Mouse (Mus musculus) midbrain, embryonic 16.5 days (tissue): ENCODE measurements around the gene Golga1. TPM values are rescaled to one million over a fixed set of nuclear protein-coding genes. Genes with fewer than 3 reads are reported as not detected.
"Not testable (repeated sequence)": the region's sequence is repeated elsewhere in the genome, so short reads cannot be mapped to it uniquely, and the experiment has no call there.

ENCODE experiments used
- ATAC-seq: fragments of 200-750 bp; cut with Nextera tagmentation; 2 replicates; pipeline ENCODE4 v1.8.0; 2017; ENCODE audit warnings: moderate TSS enrichment
- H3K27ac ChIP-seq: fragments of 300-500 bp; sonication (generic); 2 replicates; pipeline ENCODE4 v1.5.1; 2014; ENCODE audit warnings: mild to moderate bottlenecking, low read length, mixed read lengths
- H3K27me3 ChIP-seq: fragments of 300-500 bp; sonication (generic); 2 replicates; pipeline ENCODE4 v1.6.1; 2014; ENCODE audit warnings: low read depth, low read length, mixed read lengths; ENCODE audit not compliant: control insufficient read depth, insufficient read depth
- H3K36me3 ChIP-seq: fragments of 300-500 bp; sonication (generic); 2 replicates; pipeline ENCODE4 v1.6.1; 2014; ENCODE audit warnings: mild to moderate bottlenecking, low read length, moderate library complexity, mixed read lengths; ENCODE audit not compliant: control insufficient read depth, insufficient read depth
- H3K4me1 ChIP-seq: fragments of 300-500 bp; sonication (generic); 2 replicates; pipeline ENCODE4 v1.6.1; 2014; ENCODE audit warnings: mild to moderate bottlenecking, low read length, mixed read lengths; ENCODE audit not compliant: control insufficient read depth, insufficient read depth
- H3K4me2 ChIP-seq: fragments of 300-500 bp; sonication (generic); 2 replicates; pipeline ENCODE4 v1.6.1; 2014; ENCODE audit warnings: mild to moderate bottlenecking, low read length, mixed read lengths
- H3K4me3 ChIP-seq: fragments of 300-500 bp; sonication (generic); 2 replicates; pipeline ENCODE4 v1.5.1; 2014; ENCODE audit warnings: low read depth, mild to moderate bottlenecking, low read length, moderate library complexity, mixed read lengths
- H3K9ac ChIP-seq: fragments of 300-500 bp; sonication (generic); 2 replicates; pipeline ENCODE4 v1.6.1; 2014; ENCODE audit warnings: low read depth, low read length, mixed read lengths
- H3K9me3 ChIP-seq: fragments of 300-500 bp; sonication (generic); replicated peaks from 2 replicates; pipeline ENCODE4 v1.6.1; 2014; ENCODE audit warnings: mild to moderate bottlenecking, low read length, mixed read lengths; ENCODE audit not compliant: control insufficient read depth, poor library complexity, severe bottlenecking
- WGBS: fragments of 180-500 bp; shearing (Covaris S2); extraction: QIAGEN DNeasy Blood & Tissue Kit; methylation state at CpG from one replicate; pipeline ENCODE4 v1.1.7; 2014; 5-methylcytosine and 5-hydroxymethylcytosine counted together
- polyA plus RNA-seq: library from polyadenylated mRNA; unstranded; fragments of >200 nt; fragmentation: Nextera tagmentation; extraction: Ambion mirVana; gene quantifications from 2 replicates; pipeline ENCODE4 v1.2.1, GENCODE M21; 2015

Gene Golga1
- polyA plus RNA-seq, 1 experiment from 2014 or later: 37.5 TPM

GRCm38 (mm10) chr2:39011264-39011663, 54.1 kb downstream of the Golga1 start:
- Histone ChIP-seq H3K27ac (no peak overlapping the region), H3K4me1 (peaks cover 26% of the 10 kb centered on the region), H3K4me2 (no peak overlapping the region), H3K36me3 (peaks cover 13% of the 10 kb centered on the region), H3K9ac (no peak overlapping the region), H3K27me3 (no peaks in the 10 kb centered on the region), H3K9me3 (no peaks in the 10 kb centered on the region), H3K4me3 (no peak overlapping the region)
- no peak for ATAC-seq

GRCm38 (mm10) chr2:39010144-39010543, 55.2 kb downstream of the Golga1 start:
- H3K9me3 ChIP-seq, H3K36me3 ChIP-seq, H3K27me3 ChIP-seq, ATAC-seq, H3K4me2 ChIP-seq, H3K27ac ChIP-seq, H3K9ac ChIP-seq, H3K4me3 ChIP-seq: not testable (repeated sequence)
- 98% methylated on average over 4 of the region's 5 CpGs for WGBS
- H3K4me1 ChIP-seq: peaks cover 32% of the 10 kb centered on the region

- Histone ChIP-seq H3K4me1 (peaks cover 36% of the 10 kb centered on the region), H3K36me3 (peaks cover 6% of the 10 kb centered on the region)
- 26% methylated on average over 3 of the region's 3 CpGs for WGBS
Observed at GRCm38 (mm10) chr2:39008954-39009365, 56.4 kb downstream of the Golga1 start.

DNA sequence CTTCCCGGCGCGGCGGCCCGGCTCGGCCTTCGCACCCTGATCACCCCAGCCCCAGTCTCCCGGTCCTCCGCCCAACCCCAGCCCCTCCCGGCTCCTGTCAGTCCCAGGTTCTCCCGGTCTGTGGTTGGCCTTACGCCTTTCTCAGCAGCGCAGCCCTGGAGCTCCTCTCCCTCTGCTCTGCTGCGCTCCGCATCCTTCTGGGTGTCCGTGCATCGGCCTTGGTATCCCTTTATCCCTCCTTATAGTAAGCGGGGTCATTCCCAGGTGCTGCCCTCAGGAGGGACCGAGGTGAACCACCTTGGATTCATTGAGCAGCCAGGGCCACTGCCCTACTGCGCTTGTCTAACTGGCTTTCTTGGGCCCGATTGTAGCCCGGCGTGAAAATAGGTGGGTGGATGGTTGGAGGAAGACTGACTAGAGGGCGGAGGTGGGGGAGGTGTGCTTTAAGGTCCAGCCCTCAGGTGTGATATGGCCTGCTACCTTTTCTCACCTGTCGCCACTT, 56.9 kb downstream of the Golga1 start:
- 0% methylated on average over 25 of the region's 25 CpGs for WGBS
- peak; percentile 54 for ATAC-seq
- peak overlapping the region; percentile 91 for H3K27ac ChIP-seq

More at GRCm38 (mm10) chr2:39008954-39009365, 56.4 kb downstream of the Golga1 start:
- Histone ChIP-seq H3K9ac (peak overlapping the region; percentile 86), H3K27ac (no peak overlapping the region; the same call in 1 of the 2 replicates), H3K27me3 (no peaks in the 10 kb centered on the region), H3K4me3 (peak overlapping the region; percentile 72), H3K9me3 (no peaks in the 10 kb centered on the region), H3K4me2 (peak overlapping the region; percentile 84)
- no peak for ATAC-seq

DNA sequence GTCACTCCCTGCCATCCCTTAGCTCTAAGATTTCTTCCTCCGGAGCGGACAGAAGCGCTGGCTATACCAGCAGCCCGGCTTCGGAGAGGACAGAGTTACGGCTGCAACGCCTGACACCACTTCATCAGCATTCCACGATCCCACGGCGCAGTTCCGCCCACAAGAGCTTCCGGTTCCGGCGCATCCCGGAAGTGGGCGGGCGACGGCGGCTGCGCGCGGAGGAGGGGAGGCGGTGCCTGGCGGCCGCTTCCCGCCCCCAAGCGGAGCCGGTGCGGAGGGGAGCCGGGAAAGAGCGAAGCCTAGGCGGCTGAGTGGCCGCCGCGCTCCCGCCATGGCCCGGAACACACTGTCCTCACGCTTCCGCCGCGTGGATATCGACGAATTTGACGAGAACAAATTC, 57.5 kb downstream of the Golga1 start:
- under 1% methylated on average over 39 of the region's 44 CpGs for WGBS
- H3K36me3 ChIP-seq: no peaks in the 10 kb centered on the region
- peak; percentile 89 for ATAC-seq
- H3K27ac ChIP-seq: peak overlapping the region; percentile 91
- peak overlapping the region; percentile 72 for H3K4me3 ChIP-seq
- H3K4me2 ChIP-seq: peak overlapping the region; percentile 84
- no peaks in the 10 kb centered on the region for H3K9me3 ChIP-seq
- H3K9ac ChIP-seq: peak overlapping the region; percentile 86
- no peaks in the 10 kb centered on the region for H3K27me3 ChIP-seq
- H3K4me1 ChIP-seq: peaks cover 47% of the 10 kb centered on the region

More for the DNA sequence above, 56.9 kb downstream of the Golga1 start:
- Histone ChIP-seq H3K4me2 (peak overlapping the region; percentile 84), H3K36me3 (peaks cover under 1% of the 10 kb centered on the region; the same call in 1 of the 2 replicates), H3K9me3 (no peaks in the 10 kb centered on the region), H3K9ac (peak overlapping the region; percentile 86), H3K4me1 (peaks cover 41% of the 10 kb centered on the region), H3K27me3 (no peaks in the 10 kb centered on the region), H3K4me3 (peak overlapping the region; percentile 72)

DNA sequence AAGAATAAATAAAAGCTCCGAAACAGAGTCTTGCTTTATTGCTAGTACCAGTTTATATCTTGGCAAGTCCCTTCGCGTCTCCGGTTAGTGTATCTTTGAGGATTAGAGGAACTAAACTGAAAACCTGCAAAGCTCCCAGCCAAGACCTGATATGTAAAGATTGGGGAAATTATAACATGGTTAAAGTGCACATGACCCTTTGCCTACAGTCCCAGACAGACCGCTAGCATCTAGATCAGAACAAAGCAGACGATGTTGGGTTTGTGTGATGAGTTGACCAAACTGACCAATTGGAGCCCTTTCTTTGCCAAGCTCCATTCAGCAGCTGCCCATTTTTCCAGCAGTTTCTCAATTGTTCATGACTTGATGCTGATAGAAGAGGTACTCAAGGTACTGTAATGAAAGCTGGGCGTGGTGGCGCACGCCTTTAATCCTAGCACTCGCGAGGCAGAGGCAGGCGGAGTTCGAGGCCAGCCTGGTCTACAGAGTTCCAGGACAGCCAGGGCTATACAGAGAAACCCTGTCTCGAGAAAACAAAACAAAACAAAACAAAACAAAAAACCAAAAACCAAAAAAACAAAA, 59.1 kb downstream of the Golga1 start:
- Histone ChIP-seq H3K4me3 (no peak overlapping the region), H3K27me3 (no peaks in the 10 kb centered on the region), H3K27ac (no peak overlapping the region), H3K4me2 (peak overlapping the region; percentile 84), H3K4me1 (peaks cover 46% of the 10 kb centered on the region), H3K9me3 (no peaks in the 10 kb centered on the region), H3K36me3 (peaks cover 3% of the 10 kb centered on the region; the same call in 1 of the 2 replicates), H3K9ac (no peak overlapping the region)
- ATAC-seq: no peak
- 94% methylated on average over 14 of the region's 14 CpGs for WGBS

DNA sequence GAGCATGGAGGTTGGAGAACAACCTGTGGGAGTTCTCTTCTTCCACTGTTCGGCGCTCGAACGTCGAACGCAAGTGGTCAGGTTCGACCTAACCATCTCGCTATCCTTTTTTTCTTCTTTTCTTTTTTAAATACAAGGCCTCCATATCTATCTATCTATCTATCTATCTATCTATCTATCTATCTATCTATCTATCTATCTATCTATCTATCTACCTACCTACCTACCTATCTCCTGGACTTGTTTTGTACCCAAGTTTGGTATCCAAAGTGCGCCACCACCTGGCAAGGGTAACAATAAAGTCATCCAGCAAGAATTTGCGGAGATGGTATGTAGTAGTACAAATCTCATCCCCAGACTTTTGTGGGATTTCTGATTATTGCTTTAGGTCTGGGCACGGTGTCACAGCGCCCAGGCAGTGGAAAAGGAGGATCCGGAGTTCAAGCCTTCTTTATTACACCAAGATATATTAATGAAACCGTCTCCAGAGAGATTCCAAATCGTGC, 59.7 kb downstream of the Golga1 start, which contains the start of gene Rpl35:
Rpl35 (minus strand) TSS at position 51 of the 506 bp plus-strand sequence.
- peak within 1 kb of the TSS; percentile 84 for H3K27ac ChIP-seq

DNA sequence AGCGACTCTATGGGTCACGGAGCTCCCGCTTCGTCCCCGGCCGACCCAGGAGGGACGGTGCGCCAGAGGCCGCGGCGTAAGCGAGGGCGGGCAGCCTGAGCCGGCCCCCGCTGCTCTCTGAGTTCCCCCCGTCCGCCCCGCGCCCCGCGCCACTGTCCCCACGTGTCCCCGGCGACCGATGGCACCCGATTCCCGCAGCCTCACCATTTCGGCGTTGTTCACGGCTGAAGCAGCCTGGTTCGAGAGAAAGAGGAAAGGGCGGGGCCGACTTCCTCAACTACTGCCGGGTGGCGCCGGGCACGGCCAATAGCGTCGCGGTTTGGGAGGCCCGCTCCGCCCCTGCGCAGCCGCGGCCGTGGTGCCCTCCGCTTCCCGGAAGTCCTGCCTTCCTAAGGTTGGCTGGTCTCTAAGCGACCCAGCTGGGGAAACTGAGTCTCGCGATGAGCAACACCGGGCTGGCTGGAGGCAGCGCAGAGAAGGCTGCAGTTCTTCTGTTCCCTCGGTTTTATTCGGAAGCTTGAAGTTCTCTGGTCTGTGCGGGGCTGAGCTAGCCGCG, 60.4 kb downstream of the Golga1 start, which contains the start of gene Arpc5l:
Arpc5l (plus strand) TSS at position 469 of the 556 bp plus-strand sequence.
- peak within 1 kb of the TSS; percentile 92 for H3K4me2 ChIP-seq
- peaks cover 40% of the 10 kb centered on the region for H3K4me1 ChIP-seq

More for the DNA sequence above, 59.7 kb downstream of the Golga1 start, which contains the start of gene Rpl35:
- WGBS: 16% methylated on average over 15 of the region's 15 CpGs
- Histone ChIP-seq H3K9ac (peak within 1 kb of the TSS; percentile 86), H3K9me3 (no peaks in the 10 kb centered on the region), H3K4me2 (peak within 1 kb of the TSS; percentile 92), H3K4me3 (peak within 1 kb of the TSS; percentile 58), H3K27me3 (no peaks in the 10 kb centered on the region), H3K36me3 (peaks cover 10% of the 10 kb centered on the region), H3K4me1 (peaks cover 45% of the 10 kb centered on the region)
- ATAC-seq: no peak

GRCm38 (mm10) chr2:39004372-39004771, 61.0 kb downstream of the Golga1 start:
- Histone ChIP-seq H3K4me3 (peak overlapping the region; percentile 58), H3K27me3 (no peaks in the 10 kb centered on the region), H3K4me1 (peaks cover 36% of the 10 kb centered on the region), H3K9me3 (no peaks in the 10 kb centered on the region), H3K9ac (peak overlapping the region; percentile 86), H3K4me2 (peak overlapping the region; percentile 92), H3K36me3 (peaks cover 13% of the 10 kb centered on the region), H3K27ac (peak overlapping the region; percentile 84)
- 0% methylated on average over 11 of the region's 11 CpGs for WGBS
- peak; percentile 4; the same call in 1 of the 2 replicates for ATAC-seq

More for the DNA sequence above, 60.4 kb downstream of the Golga1 start, which contains the start of gene Arpc5l:
- H3K4me3 ChIP-seq: peak within 1 kb of the TSS; percentile 58
- no peaks in the 10 kb centered on the region for H3K9me3 ChIP-seq
- H3K27ac ChIP-seq: peak within 1 kb of the TSS; percentile 84
- H3K36me3 ChIP-seq: peaks cover 13% of the 10 kb centered on the region
- peak; percentile 91 for ATAC-seq
- under 1% methylated on average over 54 of the region's 58 CpGs for WGBS
- no peaks in the 10 kb centered on the region for H3K27me3 ChIP-seq
- H3K9ac ChIP-seq: peak within 1 kb of the TSS; percentile 86
